Mouse (Mus musculus) embryo, embryonic 11.5 days (tissue): ENCODE measurements around the gene Wdr77.
"Not testable (repeated sequence)": the region's sequence is repeated elsewhere in the genome, so short reads cannot be mapped to it uniquely, and the experiment has no call there.

Source experiments
- DNase-seq: peaks from one replicate; pipeline ENCODE4 v3.0.0-alpha.2; 2012; ENCODE audit warnings: low read depth, low spot score

Wdr77 gene

DNA sequence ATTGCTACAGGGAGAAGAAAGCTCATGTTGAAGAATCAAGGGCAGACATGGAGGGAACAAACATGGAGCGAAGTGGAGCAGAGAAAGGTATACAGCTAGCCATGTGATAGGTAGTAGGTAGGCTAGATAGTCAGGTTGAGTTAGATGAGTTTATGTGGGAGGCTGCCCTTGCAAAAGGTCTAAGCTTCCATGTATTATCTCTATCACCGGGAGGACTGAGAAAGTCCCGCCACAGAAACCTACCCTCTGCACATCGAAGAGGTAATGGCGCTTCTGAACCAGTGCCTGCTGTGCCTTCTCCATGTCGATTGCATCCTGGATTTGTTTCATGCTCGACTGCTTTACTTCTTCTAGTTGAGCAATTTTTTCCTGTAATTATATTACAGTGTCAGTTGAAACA lies 7.8 kb upstream of the Wdr77 start:
- DNase-seq, result no peak

- no peak for DNase-seq
Measured at GRCm38 (mm10) chr3:105957235-105957634, 1.9 kb upstream of the Wdr77 start.

- DNase-seq, result no peak
Measured at GRCm38 (mm10) chr3:105958204-105958603, 965 bp upstream of the Wdr77 start.

- DNase-seq, result no peak
Measured at GRCm38 (mm10) chr3:105959585-105959984, 416 bp downstream of the Wdr77 start.

DNA sequence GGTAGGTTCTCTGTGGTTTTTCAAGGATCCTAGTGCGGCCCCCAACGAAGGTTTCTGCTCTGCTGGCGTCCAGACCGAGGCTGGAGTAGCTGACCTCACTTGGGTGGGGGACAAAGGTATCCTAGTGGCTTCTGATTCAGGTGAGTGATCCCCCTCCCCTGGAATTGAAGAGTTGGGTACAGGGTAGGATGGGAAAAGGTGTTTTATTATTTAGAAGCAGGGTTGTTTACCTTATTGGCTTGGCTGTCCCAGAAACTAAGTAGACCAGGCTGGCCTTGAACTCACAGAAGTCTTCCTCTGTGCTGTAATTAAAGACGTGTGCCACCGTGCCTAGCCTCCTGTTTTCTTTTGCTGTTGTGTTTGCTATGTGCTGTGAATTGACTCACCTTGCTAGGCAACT lies 830 bp downstream of the Wdr77 start, which contains the start of gene Atp5f1:
Gene Atp5f1 (minus strand): TSS at position 101 of the 400 bp plus-strand sequence.
- no peak for DNase-seq

DNA sequence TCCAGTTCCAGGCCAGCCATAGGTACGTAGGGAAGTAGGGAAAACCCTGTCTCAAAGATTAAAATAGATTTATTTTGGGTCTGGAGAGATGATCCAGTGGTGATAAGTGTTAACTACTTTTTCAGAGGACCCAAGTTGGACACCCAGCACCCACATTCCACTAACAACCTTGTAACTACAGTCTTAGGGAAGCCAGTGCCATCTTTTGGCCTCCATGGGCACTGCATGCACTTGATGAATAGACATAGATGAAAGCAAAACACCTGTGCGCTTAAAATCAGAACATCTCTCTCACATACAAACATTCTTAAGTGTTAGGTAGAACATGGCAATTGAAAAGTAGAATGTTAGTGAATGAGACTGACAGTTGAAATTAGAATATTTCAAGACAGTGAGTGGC lies 1.5 kb downstream of the Wdr77 start:
- DNase-seq, result no peak

GRCm38 (mm10) chr3:105971831-105972446 lies 12.8 kb downstream of the Wdr77 start:
- DNase-seq, result no peak

DNA sequence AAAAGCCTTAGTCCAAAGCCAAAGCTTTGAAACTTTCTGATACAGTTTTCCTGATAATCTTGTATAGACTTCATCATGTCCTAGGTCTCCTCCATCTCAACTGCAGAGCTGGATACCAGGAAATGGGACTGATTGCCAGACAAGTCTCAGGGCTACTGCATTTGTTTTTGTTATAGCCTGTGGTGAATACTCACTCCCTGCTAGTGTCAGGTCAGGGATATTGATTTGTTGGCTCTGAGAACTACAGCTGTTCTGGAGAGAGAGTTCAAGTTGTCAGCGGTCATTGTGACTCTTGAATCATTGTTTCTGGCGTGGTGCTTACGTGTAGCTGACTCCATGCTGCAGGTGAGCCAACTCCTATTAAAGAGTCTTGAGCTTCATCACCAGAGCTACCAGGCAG lies 14.2 kb downstream of the Wdr77 start, which contains the start of gene Ovgp1:
Gene Ovgp1 (plus strand): TSS at position 301 of the 400 bp plus-strand sequence.
- no peak for DNase-seq

GRCm38 (mm10) chr3:105974174-105974573 lies 15.0 kb downstream of the Wdr77 start:
- no peak for DNase-seq

- DNase-seq, result not testable (repeated sequence)
Measured at GRCm38 (mm10) chr3:105989611-105990010, 30.4 kb downstream of the Wdr77 start.

GRCm38 (mm10) chr3:105991653-105992283 lies 32.6 kb downstream of the Wdr77 start:
- DNase-seq, result peak; percentile 55

DNA sequence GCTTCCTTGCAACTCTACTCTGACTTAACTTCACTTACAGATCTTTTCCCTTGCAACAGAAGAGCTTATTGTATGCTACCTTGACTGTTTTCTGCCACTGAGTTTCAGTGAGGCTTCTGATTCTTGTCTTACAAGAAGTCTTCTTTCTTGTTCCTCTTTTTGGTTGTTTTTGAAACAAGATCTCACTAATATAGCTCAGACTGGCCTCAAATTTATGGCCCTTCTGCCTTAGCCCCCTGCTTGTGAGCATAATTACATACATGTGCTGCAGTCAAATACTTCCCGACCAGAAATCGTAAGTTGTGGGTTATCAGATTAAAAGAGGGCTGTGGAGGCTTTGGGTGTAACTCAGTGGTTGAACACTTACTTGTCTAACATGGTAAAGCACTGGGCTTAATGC lies 35.6 kb downstream of the Wdr77 start:
- no peak for DNase-seq

DNA sequence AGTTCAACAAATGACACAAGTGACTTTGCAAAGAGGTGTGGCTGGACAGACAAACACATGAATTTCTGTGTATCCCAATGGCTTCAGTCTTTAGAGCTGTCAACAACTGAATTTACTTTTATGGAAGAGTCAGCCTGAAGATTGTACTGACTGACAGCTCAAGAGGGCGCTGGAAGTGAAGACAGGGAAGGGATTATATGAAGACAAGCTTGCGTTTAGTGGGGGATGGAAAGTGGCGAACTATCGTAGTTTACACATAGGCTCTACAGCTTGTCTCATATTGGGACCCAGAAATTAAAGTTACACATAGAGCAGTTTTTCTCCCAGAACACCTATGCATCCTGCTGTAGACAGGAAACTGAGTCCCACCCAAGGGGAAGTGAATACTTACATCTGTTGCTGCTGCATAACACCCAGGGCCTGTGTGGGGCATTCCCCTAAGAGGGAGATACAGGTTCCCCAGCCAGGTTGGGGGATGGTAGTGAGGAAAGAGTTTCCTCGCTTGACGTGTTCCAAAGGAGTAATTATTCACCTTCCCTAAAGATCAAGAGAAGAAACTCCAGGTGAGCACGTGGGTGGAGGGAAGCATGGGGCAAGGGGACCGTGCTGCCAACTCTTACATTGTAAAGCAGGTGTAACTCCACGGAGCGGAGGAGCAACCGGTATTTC lies 41.7 kb downstream of the Wdr77 start:
- no peak for DNase-seq

DNA sequence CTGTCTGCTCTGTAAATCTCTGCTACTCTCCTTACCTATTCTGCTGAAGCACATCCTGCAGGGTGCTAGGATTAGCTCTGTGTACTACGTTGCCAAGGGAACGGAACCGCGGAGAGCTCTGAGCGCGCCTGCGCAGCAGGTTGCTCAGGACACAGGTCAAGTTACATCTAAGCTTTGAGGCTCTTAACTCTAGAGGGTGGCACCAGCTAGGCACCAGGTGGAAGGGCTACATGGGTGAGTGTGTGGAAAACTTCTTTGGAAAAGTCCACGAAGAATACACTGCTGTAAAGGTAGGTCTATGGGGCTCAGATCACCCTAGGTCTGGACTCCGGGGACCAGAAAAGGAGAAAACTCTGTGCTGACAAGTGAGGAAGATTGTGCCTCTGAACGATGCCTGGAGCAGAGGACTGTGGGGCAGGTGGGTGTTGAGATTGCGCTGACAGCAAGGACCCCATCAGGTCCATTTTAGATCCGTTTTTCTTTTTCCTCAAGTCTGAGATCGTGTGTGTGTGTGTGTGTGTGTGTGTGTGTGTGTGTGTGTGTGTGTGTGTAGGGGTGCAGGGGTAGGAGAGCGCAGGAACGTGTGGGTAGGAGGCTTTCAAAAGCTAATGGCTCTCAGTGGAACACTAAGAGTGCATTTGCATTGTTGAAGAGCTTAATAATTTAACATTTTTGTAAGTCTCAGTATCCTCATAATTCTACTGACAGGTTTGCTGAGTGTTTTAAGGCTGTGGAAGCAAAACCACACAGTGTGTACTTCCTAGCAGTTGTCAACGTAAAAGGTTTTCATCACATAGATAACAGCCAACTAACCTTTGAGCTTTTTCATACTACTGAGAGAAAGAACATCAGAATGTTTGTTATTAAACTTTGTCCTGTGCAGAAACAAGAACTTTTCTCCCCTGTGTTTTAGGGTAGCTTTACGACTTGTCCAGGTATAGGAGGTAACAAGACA lies 42.5 kb downstream of the Wdr77 start:
- peak; percentile 66 for DNase-seq

DNA sequence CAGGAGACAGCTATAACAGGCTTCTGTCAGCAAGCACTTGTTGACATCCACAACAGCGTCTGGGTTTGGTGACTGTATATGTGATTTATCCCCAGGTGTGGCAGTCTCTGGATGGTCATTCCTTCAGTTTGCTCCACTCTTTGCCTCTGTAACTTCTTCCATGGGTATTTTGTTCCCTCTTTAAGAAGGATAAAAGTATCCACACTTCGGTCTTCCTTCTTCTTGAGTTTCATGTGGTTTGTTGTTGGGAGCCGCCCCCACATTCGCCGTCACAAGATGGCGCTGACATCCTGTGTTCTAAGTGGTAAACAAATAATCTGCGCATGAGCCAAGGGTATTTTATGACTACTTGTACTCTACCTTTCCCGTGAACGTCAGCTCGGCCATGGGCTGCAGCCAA lies 44.2 kb downstream of the Wdr77 start:
- DNase-seq, result not testable (repeated sequence)

DNA sequence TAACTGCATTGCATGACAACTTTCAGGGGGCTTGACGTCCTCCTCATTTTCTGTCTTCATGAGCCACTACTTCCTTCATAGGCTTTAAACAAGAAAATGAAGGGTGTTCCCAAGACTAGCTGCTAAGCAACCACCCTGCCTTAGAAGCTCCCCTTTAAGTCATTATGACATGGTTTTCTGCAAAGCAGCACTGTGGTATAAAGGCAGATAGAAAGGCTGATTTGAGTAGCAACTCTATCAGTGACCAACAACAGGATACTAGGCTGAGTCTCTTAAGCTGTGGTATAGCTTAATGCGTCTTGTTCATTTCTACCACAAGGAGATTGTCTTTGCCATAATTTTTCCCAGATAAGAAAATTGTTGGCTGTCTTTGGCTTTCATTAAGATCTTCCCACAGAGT lies 55.4 kb downstream of the Wdr77 start, which contains the start of gene Pifo:
Gene Pifo (minus strand): TSS at position 101 of the 400 bp plus-strand sequence.
- DNase-seq, result no peak
